Mouse (Mus musculus): ENCODE measurements around the gene Lhx8.

The Lhx8 gene

DNA sequence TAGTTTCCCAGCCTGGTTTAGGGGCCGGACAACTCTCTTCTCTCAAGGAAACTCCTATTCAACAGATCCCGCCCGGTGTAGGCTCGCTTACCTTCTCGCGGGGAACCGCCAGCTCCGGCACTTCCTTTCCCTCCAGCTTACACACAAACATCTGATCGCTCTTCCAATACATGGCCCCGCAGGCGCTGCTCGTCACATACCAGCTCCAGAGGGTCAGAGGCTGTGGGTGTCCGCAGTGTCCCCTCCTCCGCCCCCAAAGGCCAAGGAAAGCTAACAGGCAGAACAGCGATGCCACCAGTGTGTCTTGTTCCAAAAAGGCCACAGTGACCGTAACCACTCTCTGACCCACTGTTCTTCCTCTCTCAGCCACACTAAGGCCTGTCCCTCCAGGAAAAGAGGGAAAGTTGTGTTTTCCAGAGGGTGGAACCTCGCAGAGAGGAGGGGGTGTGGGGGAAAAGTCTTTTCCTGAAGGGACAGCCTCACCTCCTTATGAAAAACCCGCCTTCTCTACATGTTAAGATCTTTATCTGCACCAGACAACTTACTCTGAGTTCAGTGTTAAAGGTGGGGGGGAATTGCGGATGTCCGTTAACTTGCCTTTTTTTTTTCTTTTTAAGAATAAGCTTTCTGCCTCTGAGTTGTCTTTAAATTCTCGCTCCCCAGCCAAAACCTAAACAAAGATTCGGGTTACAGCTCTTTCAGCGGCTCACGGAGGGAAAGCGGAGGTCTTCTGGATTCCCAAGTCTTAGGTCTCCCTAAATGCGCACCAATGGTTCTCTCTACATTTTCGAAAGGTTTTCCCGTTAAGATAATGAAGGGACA, at the start of gene Lhx8:
Lhx8 (minus strand) TSS at position 479 of the 822 bp plus-strand sequence.
- 5% methylated on average over 28 of the region's 28 CpGs for WGBS

DNA sequence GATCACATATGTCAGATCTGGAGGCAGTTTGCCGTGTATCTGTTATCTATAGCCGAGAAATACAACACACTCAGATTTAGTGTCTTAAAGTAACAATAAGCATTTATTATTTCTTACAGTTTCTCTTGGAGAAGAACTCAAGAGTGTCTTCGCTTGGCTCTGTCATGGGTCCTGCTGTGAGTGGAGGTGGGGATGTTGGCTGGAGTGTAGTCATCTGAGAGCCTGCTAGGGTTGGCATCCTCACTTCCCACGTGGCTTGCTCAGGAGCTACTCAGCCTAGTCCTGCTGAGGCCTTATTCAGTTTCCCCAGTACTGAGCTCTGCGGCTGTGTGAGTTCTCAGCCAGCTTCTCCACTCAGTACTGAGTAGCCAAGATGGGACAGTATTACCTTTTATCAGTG, 43.1 kb upstream of the Lhx8 start:
- WGBS = 62% methylated on average over 5 of the region's 5 CpGs

GRCm38 (mm10) chr3:154367327-154367726, 36.9 kb upstream of the Lhx8 start:
- WGBS = 46% methylated on average over 3 of the region's 3 CpGs

DNA sequence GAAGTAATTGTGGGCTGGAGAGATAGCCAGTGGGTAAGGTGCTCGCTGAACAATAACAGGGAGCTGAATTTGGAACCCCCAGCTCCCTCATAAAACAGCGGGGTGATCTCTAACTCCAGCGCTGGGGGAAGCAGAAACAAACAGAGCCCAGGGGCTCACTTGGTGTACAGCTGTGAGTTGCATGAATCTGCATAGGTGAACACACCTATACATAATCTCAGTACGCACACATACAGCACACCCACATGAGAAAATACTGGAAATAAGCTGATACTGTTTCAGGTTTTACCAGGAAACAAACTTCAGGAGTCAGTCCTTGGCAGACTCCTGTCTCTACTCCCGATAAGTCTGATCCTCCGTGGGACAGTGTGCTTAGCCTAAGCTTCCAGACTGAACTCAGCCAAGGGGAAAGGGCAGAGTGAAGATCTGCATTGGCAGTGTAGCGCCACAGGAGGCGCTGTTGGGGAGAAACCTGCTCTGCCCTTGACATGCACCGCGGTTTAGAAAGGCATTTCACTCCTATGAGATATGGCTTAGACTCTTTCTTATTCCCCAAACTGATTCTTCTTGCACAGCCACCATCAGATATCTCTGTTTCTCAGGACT, 34.2 kb upstream of the Lhx8 start:
- 33% methylated on average over 10 of the region's 10 CpGs for WGBS

DNA sequence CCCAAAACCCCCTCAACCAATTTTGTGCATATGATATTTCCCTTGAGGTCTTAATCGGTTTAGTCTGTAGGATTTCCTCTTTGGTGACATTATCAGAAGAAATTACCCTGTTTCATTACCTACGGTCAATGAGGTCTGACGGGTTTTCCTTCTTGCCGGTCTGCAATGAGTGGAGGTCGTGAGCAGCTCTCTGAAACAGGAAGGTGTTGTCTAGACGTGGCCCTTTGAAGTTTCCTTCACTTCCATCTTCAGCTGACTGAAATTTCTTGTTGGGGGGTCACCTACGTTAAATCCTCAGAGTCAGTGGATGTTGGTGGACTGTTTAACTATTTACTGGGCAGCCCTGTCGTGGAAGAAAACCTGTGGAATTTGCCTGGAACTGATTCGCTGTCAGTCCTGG, 33.0 kb upstream of the Lhx8 start:
- WGBS = 80% methylated on average over 9 of the region's 9 CpGs

DNA sequence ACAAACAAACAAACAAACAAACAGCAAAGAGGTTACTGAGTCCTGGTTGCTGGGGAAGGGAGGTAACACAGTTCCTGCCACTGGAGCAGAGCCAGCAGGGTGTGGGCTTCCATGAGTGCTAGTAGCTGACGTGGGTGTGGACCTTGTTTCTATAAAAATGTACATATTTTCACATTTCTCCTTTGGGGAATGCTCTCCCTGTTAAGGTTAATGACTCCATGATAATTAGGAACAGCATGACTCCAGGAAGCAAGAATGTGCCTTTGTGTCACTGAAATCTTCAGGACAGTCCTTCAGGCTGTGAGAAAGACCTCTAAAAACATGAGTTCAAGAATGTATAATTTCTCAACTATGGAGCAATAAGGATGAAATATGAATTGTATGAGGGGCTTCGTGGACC, 28.8 kb upstream of the Lhx8 start:
- 67% methylated on average over 2 of the region's 2 CpGs for WGBS

DNA sequence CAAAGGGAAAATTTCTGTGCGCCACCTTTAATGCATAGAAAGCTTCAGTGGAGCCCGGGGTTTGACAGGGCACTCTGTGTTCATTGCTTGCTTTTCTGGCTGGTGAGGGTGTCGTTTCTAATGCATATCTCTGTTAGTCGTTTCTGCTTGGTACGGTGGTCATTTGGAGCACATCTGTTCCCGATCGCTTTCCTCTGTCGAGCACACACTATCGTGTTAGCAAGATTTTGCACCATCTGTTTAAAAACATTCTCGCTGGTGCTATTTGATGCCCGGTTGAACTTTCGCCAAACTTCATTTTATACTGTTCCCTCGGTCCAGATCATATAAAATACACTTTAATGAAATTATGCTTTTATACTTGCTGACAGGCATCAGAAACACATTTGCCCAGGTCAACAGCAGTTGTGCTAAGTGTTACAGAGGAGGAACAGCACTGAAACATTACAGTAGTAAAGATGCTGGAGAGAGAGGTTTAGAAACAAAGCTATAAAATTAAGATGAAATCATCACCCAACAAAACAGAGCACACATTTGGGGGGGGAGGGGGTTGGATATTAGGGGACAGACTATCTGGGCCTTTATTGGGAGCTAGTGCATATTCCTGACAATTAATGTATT, 9.9 kb upstream of the Lhx8 start:
- WGBS = 70% methylated on average over 13 of the region's 13 CpGs

DNA sequence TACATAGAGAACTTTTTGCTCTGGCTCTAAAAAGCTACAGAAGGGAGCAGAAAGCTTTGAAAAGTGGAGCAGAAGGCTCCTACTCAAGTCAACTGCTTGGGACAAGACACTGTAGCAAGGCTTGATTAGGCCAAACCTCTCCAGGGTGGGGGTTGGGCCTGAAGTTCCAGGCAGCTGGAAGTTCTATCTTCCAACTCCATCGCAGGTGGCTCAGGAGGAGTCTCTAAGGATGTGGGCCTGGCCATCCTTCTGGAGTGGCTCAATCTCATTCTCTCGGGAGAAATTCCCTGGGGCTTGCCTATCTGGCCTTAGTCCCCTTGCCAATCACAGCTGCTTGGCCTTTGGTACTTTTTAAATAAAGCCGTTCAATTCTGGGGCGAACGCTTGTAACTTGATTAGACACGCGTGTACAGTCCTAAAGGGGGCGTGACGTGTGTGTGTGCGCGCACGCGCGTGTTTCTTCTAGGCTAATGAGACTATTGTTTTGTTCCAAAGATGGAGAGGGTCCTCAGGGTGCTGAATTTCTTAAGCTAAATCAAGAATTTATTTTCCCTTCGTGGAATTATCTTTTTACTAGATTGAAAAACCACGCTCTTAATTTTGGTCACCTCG, 9.3 kb upstream of the Lhx8 start:
- 89% methylated on average over 17 of the region's 17 CpGs for WGBS

DNA sequence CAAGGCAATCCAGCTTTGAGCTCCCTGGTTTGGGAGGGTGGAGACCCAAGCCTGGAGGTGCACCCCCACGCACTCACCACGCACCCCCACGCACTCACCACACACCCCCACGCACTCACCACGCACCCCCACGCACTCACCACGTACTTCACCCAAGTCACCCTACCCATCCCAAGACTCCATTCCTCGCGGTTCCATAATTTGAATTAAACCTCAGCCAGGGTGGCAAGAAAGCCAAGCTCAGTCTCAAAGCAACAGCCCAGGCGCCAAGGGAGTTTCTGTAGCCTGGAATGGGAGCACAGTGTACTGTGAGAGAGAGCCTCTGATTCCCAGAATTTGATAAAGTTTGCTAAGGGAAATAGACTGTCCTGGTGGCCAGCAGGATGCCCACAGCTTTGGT, 4.3 kb upstream of the Lhx8 start:
- 7% methylated on average over 10 of the region's 10 CpGs for WGBS

- WGBS = 4% methylated on average over 16 of the region's 16 CpGs
Observed at GRCm38 (mm10) chr3:154333401-154333999, 3.0 kb upstream of the Lhx8 start.

- 5% methylated on average over 15 of the region's 15 CpGs for WGBS
Observed at GRCm38 (mm10) chr3:154332941-154333340, 2.5 kb upstream of the Lhx8 start.

DNA sequence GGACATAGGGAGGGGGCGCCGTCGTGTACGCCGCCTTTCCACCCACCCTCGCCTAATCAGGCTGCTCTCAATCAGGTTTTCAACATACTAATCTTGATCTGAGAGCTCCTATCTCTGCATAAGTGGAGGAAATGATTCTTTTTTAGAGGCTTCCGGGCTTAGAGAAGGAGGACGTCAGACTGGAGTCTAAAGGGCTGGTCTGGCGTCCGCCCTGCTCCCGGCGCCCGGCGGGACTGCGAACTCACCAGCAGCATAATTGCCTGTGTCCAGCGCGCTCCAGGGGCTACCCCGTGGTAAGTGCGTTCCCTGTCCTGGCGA, 1.7 kb upstream of the Lhx8 start:
- WGBS = 2% methylated on average over 20 of the region's 20 CpGs

DNA sequence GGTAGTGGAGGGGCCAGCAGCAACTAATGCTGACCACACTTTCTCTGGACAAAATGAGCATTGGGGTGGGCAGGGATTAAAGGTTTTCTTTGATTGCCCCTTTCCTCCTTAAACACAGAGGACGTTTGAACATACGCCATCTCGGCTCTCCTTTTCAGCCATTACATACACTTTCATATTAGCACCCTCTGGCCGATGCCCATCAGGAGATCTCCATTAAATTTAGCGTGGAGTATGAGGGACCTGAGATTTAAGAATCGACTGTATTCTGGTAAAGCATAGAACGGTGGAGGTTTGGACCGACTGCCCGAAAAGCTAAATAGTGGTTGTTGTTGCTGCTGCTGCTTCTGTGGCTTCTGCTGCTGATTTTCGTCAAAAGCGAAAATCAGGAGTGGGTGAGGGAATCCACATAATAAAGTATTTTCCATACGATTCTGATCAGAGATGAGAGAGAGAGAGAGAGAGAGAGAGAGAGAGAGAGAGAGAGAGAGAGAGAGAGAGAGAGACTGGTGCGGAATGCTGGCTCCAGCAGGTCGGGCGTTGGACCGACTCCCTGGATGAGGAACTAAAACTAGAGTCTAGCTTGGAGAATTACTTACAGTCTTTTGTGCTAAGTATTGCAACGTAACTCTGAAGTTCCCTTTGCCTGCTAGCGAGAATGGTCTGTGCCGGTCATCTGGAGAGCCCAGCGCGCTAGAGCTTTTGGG, 1.2 kb upstream of the Lhx8 start:
- WGBS = 5% methylated on average over 21 of the region's 21 CpGs

DNA sequence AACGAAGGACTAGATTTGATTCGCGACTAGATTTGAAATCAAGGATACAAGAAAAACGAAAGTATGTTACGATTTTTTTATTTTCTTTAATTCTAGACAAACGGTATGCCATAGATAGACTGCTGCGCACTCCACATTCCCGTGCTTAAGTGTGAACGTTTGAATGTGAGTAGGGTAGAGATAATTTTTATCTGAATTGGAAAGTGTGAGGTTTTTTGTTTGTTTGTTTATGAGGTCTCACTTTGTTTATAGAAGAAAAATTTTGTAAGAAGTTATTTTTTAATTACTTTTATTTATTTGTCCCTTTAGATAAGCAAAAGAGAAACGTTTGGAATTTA, 513 bp upstream of the Lhx8 start:
- WGBS = 3% methylated on average over 10 of the region's 10 CpGs

DNA sequence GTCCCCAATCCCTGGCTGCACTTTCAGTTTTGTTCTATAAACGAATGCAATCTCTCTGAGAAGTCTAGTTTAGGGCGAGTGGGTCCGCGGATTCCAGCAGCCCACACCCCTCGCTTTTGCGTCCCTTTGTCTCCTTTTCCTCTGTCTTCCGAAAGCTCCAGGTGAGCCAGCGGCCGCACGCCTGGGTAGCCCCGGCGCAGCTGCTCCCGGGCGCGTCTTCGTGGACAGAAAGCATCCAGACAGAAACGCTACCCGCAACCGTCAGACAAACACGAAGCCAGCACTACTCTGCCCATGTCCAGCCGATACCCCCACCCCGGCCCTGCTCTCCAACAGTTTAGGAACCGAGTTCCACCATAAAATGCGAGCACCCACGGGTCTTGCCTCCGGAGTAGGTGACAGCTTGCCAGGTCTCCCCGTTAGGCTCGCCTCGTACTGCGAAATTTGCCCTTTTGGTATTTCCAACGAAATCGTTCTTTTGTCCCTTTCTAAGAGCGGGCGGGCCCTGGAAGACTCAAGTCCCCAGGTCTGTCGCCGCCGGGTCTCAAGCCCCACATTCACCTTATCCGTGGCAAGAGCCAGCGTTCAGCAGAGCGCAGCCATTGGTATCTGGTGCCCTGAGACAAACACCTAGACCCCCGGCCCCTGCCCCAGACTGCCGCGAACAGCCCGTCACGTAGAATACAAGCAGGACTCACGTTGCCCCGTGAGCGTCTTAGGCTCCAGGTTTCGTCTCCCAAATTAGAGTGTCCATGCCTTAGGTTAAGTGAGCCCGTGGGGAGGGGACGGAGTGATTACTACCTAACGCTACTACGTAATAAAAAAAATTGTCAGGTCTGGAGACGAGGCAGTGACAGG, 907 bp downstream of the Lhx8 start:
- WGBS = 3% methylated on average over 54 of the region's 54 CpGs

GRCm38 (mm10) chr3:154328721-154329322, 1.6 kb downstream of the Lhx8 start:
- WGBS = 2% methylated on average over 22 of the region's 22 CpGs

GRCm38 (mm10) chr3:154327883-154328720, 2.4 kb downstream of the Lhx8 start:
- WGBS = 2% methylated on average over 85 of the region's 86 CpGs

GRCm38 (mm10) chr3:154327110-154327882, 3.2 kb downstream of the Lhx8 start:
- WGBS = 7% methylated on average over 13 of the region's 13 CpGs

Data from cerebral cortex, adult 2 months (tissue).